Mouse (Mus musculus) bone marrow macrophage, adult 2 months (primary cell): ENCODE results near the gene Sprn.

ENCODE experiments used
- CTCF ChIP-seq: IDR thresholded peaks from 2 replicates; pipeline ENCODE4 v1.5.1; 2012; ENCODE audit warnings: low read depth, mild to moderate bottlenecking, low read length, moderate library complexity
- POLR2A ChIP-seq: IDR thresholded peaks from 2 replicates; pipeline ENCODE4 v1.6.1; 2012; ENCODE audit warnings: mild to moderate bottlenecking, low read depth, low read length, borderline replicate concordance

DNA sequence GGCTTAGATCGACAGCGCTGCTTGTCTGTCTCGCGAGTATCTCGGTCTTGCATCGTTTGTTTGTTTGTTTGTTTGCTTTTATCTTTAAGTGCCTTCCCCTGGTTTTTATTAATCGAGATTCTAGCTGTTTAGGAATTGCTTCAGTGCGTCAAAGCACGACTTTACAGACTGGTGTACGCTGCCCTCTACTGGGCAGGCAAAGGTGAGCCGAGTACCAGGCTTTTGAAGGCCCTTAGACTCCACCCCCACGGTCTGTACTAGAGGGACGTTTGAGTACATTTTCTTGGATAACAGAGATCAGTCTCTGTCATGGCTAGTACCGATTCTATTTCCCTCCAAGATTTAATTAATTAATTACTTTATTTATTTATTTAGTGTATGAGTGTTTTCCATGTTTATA, 13.3 kb downstream of the Sprn start:
- TF ChIP-seq POLR2A, result no peak
- TF ChIP-seq CTCF, result peak; percentile 84
